Mouse (Mus musculus): ENCODE measurements around the gene Zfp319.

- TF ChIP-seq HCFC1 (IDR thresholded peaks at IDR 0.05; ENCODE audit: borderline replicate concordance, insufficient read depth, low read length) (no peak), ZNF384 (IDR thresholded peaks at IDR 0.05; ENCODE audit: low read depth, low read length) (peak; percentile 52), CHD2 (IDR thresholded peaks at IDR 0.05; ENCODE audit: low read depth, low read length) (no peak)
These were observed 868 bp upstream of the Zfp319 start for GRCm38 (mm10) chr8:95332437-95333199.

Measured in ES-E14 (cell line).